Mouse (Mus musculus): Measurements from ENCODE around the gene Rnf19b. TPM values are rescaled to one million over a fixed set of nuclear protein-coding genes. Genes with fewer than 3 reads are reported as not detected.

Gene Rnf19b
- total and polyA plus RNA-seq, 3 experiments: 75.3 to 104 (median 98.3) TPM

GRCm38 (mm10) chr4:129023884-129024283 is 34.2 kb upstream of the Rnf19b start:
- dilution Hi-C loops (cut with MboI; ENCODE audit: extremely low pct_ligation_motif_present, extremely low pct_unique_long_range_greater_than_20kb, low sequenced_read_pairs): no loop called here
- no peaks in the 10 kb centered on the region for H3K36me3 ChIP-seq (replicated peaks in 1 of 2; ENCODE audit: control insufficient read depth in 1 of 2, insufficient read depth in 1 of 2, low read length in 1 of 2)
- no peak overlapping the region for H3K4me3 ChIP-seq (replicated peaks in 1 of 3; ENCODE audit: low read depth in 2 of 3, low read length in 2 of 3, poor library complexity in 1 of 3)
- no peak overlapping the region for H3K4me2 ChIP-seq (ENCODE audit: insufficient read depth, low read depth, poor library complexity, severe bottlenecking)
- in situ Hi-C loops (cut with MboI; ENCODE audit: low pct_ligation_motif_present, low pct_unique_long_range_greater_than_20kb, low sequenced_read_pairs): no loop called here
- no peak for TF ChIP-seq NELFE (IDR thresholded peaks at IDR 0.05; ENCODE audit: low read depth, low read length)
- TF ChIP-seq RAD21 (IDR thresholded peaks at IDR 0.05; ENCODE audit: low read depth, low read length): no peak
- TF ChIP-seq TCF12 (IDR thresholded peaks at IDR 0.05; ENCODE audit: low read depth, low read length): no peak
- no peak for TF ChIP-seq JUND (conservative IDR thresholded peaks at IDR 0.05; ENCODE audit: low read depth, low read length)
- TF ChIP-seq TBP (conservative IDR thresholded peaks at IDR 0.05; ENCODE audit: low read depth, low read length): no peak
- TF ChIP-seq PAX5 (IDR thresholded peaks at IDR 0.05; ENCODE audit: low read length): no peak
- no peak for TF ChIP-seq USF2 (conservative IDR thresholded peaks at IDR 0.05; ENCODE audit: low read depth, low read length)
- no peak for TF ChIP-seq UBTF (IDR thresholded peaks at IDR 0.05; ENCODE audit: low read depth, low read length)
- no peak for TF ChIP-seq E2F4 (IDR thresholded peaks at IDR 0.05; ENCODE audit: insufficient replicate concordance, low read depth, low read length)
- TF ChIP-seq IRF4 (IDR thresholded peaks at IDR 0.05; ENCODE audit: low read depth, low read length): no peak
- H3K4me1 ChIP-seq (ENCODE audit: control insufficient read depth in 1 of 2, insufficient read depth in 2 of 2): peaks cover 9 to 39% of the 10 kb centered on the region in 2 experiments; a peak in 3 of 4 replicates
- peaks cover 5% of the 10 kb centered on the region for H3K9me3 ChIP-seq (replicated peaks; ENCODE audit: low read length)
- no peaks in the 10 kb centered on the region for H3K27me3 ChIP-seq (replicated peaks)
- H3K27ac ChIP-seq (ENCODE audit: insufficient read depth, low read depth): no peak overlapping the region
- no peaks in the 10 kb centered on the region for H3K79me2 ChIP-seq (replicated peaks; ENCODE audit: control insufficient read depth, extremely low read depth, insufficient read depth, poor library complexity, severe bottlenecking)
- no peak overlapping the region for H3K9ac ChIP-seq (ENCODE audit: insufficient read depth, low read depth)
- no peak for DNase-seq (ENCODE audit: extremely low read depth)

- Histone ChIP-seq H3K27me3 (replicated peaks) (no peaks in the 10 kb centered on the region), H3K79me2 (replicated peaks; ENCODE audit: control insufficient read depth, extremely low read depth, insufficient read depth, poor library complexity, severe bottlenecking) (no peaks in the 10 kb centered on the region), H3K9me3 (replicated peaks; ENCODE audit: low read length) (peaks cover 5% of the 10 kb centered on the region), H3K4me1 (ENCODE audit: control insufficient read depth in 1 of 2, insufficient read depth in 2 of 2) (peaks cover 5 to 30% of the 10 kb centered on the region in 2 experiments; a peak in 3 of 4 replicates), H3K4me2 (ENCODE audit: insufficient read depth, low read depth, poor library complexity, severe bottlenecking) (no peak overlapping the region), H3K4me3 (replicated peaks in 1 of 3; ENCODE audit: low read depth in 2 of 3, low read length in 2 of 3, poor library complexity in 1 of 3) (no peak overlapping the region), H3K36me3 (replicated peaks in 1 of 2; ENCODE audit: control insufficient read depth in 1 of 2, insufficient read depth in 1 of 2, low read length in 1 of 2) (no peaks in the 10 kb centered on the region), H3K27ac (ENCODE audit: insufficient read depth, low read depth) (no peak overlapping the region), H3K9ac (ENCODE audit: insufficient read depth, low read depth) (no peak overlapping the region)
- DNase-seq (ENCODE audit: extremely low read depth): no peak
- in situ Hi-C loops (cut with MboI; ENCODE audit: low pct_ligation_motif_present, low pct_unique_long_range_greater_than_20kb, low sequenced_read_pairs): no loop called here
- dilution Hi-C loops (cut with MboI; ENCODE audit: extremely low pct_ligation_motif_present, extremely low pct_unique_long_range_greater_than_20kb, low sequenced_read_pairs): no loop called here
- TF ChIP-seq MEF2A (IDR thresholded peaks at IDR 0.05; ENCODE audit: borderline replicate concordance, low read depth, low read length) (no peak), HCFC1 (IDR thresholded peaks at IDR 0.05; ENCODE audit: low read depth, low read length) (no peak), JUND (conservative IDR thresholded peaks at IDR 0.05; ENCODE audit: low read depth, low read length) (no peak), ELF1 (IDR thresholded peaks at IDR 0.05; ENCODE audit: low read depth, low read length) (no peak), BHLHE40 (IDR thresholded peaks at IDR 0.05; ENCODE audit: low read depth, low read length) (no peak), CHD1 (IDR thresholded peaks at IDR 0.05; ENCODE audit: low read depth, low read length) (no peak), ZNF384 (IDR thresholded peaks at IDR 0.05; ENCODE audit: low read depth, low read length) (no peak), SMC3 (IDR thresholded peaks at IDR 0.05; ENCODE audit: low read depth, low read length) (no peak), JUN (IDR thresholded peaks at IDR 0.05; ENCODE audit: insufficient read depth, low read depth, low read length) (no peak), MAX (IDR thresholded peaks at IDR 0.05; ENCODE audit: low read length) (no peak), ZMIZ1 (IDR thresholded peaks at IDR 0.05; ENCODE audit: low read depth, low read length) (no peak), ZKSCAN1 (IDR thresholded peaks at IDR 0.05; ENCODE audit: borderline replicate concordance, low read depth, low read length) (no peak), UBTF (IDR thresholded peaks at IDR 0.05; ENCODE audit: low read depth, low read length) (no peak), USF1 (IDR thresholded peaks at IDR 0.05; ENCODE audit: low read depth, low read length) (no peak), NELFE (IDR thresholded peaks at IDR 0.05; ENCODE audit: low read depth, low read length) (no peak), KAT2A (IDR thresholded peaks at IDR 0.05; ENCODE audit: insufficient replicate concordance, low read length) (no peak), CTCF (conservative IDR thresholded peaks at IDR 0.05 in 1 of 2, IDR thresholded peaks at IDR 0.05 in 1 of 2; ENCODE audit: low read depth in 2 of 2, low read length in 2 of 2) (no peak), PAX5 (IDR thresholded peaks at IDR 0.05; ENCODE audit: low read length) (no peak), CHD2 (IDR thresholded peaks at IDR 0.05; ENCODE audit: low read length) (no peak), MAZ (IDR thresholded peaks at IDR 0.05; ENCODE audit: low read depth, low read length) (no peak)
Measured at GRCm38 (mm10) chr4:129024775-129025174, 33.3 kb upstream of the Rnf19b start.

All from CH12.LX (cell line).